Mouse (Mus musculus): Measurements from ENCODE around the gene Cdkal1.

The Cdkal1 gene

DNA sequence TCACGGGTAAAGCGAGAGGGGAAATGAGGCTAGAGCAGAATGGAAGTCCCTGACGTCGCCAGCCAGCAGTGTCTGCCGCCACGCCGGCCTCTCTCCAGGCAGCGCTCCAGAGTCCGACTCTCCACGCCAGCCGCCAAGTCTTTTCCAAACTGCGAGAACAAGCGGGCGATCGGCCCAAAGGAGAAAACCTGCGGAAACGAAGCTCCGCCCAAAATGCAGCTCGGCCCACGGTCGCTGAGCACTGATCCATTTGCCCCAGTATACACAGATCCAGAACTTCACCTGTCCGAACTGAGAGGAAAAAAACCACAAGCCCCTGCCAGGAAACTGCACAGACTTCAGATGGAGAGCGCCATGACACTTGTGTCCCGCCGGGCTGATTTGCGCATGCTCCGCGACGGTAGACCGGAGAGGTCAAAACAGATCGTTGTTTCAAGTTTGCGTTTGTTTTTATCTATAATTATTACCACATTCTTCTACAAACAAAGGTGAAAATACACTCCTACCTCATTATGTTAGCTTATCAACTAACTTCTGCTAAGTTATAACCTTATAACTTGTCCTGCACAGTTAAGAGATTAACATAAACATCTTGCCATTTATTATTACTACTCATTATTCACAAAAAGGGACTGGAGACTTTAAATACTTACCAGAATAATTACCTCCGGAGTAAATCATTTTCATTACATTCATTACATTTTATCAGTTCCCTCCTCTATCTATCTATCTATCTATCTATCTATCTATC, at the start of gene Cdkal1:
Gene Cdkal1 (minus strand): TSS at position 394 of the 751 bp plus-strand sequence.
- H3K27me3 ChIP-seq (ENCODE audit: insufficient read depth, low read length), result no peaks in the 10 kb centered on the region
- no peak for TF ChIP-seq POU5F1 (IDR thresholded peaks at IDR 0.05; ENCODE audit: borderline replicate concordance, low read length)
- no peak for TF ChIP-seq NANOG (IDR thresholded peaks at IDR 0.05; ENCODE audit: borderline replicate concordance, low read length)
- no peak for TF ChIP-seq CTCF (conservative IDR thresholded peaks at IDR 0.05; ENCODE audit: low read length)
- peaks cover 20% of the 10 kb centered on the region for H3K36me3 ChIP-seq (ENCODE audit: insufficient read depth, low read length)
- H3K9me3 ChIP-seq (ENCODE audit: low read length), result no peaks in the 10 kb centered on the region
- peaks cover 20% of the 10 kb centered on the region for H3K4me1 ChIP-seq (replicated peaks; ENCODE audit: low read depth, low read length)
- H3K4me3 ChIP-seq (replicated peaks; ENCODE audit: low read length), result peak within 1 kb of the TSS; percentile 95

DNA sequence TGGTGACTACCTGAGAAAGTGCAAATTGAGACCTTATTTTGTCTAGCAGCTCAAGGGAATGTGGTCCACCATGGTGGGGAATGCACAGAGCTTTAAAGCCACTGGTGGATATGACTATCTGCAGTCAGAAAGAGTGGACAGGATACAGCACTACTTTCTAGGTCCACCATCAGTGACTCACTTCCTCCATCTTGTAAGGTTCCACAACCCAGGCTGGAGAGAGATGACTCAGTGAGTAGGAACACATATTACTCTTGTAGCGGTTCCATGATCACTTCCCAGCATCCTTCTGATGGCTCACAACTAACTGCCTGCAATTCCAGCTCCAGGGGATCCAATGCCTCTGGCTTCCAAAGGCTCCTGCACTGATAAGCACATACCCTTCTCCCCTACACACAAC, 47.9 kb upstream of the Cdkal1 start:
- H3K9me3 ChIP-seq (ENCODE audit: low read length), result peaks cover 20% of the 10 kb centered on the region; the same call in 1 of the 2 replicates
- no peak overlapping the region for H3K4me3 ChIP-seq (replicated peaks; ENCODE audit: low read length)
- H3K27me3 ChIP-seq (ENCODE audit: insufficient read depth, low read length), result no peaks in the 10 kb centered on the region
- TF ChIP-seq POU5F1 (IDR thresholded peaks at IDR 0.05; ENCODE audit: borderline replicate concordance, low read length) (no peak), CTCF (conservative IDR thresholded peaks at IDR 0.05; ENCODE audit: low read length) (no peak), NANOG (IDR thresholded peaks at IDR 0.05; ENCODE audit: borderline replicate concordance, low read length) (no peak)
- peaks cover 10% of the 10 kb centered on the region for H3K4me1 ChIP-seq (replicated peaks; ENCODE audit: low read depth, low read length)
- peaks cover 23% of the 10 kb centered on the region for H3K36me3 ChIP-seq (ENCODE audit: insufficient read depth, low read length)

DNA sequence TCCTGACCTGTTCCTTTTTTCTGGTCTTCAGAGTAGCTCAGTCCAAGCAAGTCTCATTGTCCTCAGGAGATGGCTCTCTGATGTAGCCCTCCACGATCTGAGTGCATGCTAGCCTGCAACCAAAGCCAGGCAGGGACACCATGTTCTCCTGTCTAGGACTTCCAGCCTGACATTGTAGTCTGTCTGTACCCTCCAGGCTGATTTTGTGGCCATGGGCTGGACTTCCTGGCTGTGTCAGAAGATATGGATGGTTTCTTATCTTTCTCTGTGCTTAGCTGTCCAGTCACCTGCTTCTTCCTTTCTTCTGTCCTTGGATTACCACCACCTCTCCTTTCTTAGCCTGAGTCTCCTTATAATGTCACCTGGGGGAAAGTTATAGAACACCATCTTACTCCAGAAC, 47.2 kb upstream of the Cdkal1 start:
- H3K4me1 ChIP-seq (replicated peaks; ENCODE audit: low read depth, low read length), result peaks cover 4% of the 10 kb centered on the region; the same call in 1 of the 2 replicates
- no peaks in the 10 kb centered on the region for H3K27me3 ChIP-seq (ENCODE audit: insufficient read depth, low read length)
- peaks cover 25% of the 10 kb centered on the region for H3K9me3 ChIP-seq (ENCODE audit: low read length)
- H3K36me3 ChIP-seq (ENCODE audit: insufficient read depth, low read length), result peaks cover 17% of the 10 kb centered on the region
- H3K4me3 ChIP-seq (replicated peaks; ENCODE audit: low read length), result no peak overlapping the region
- TF ChIP-seq NANOG (IDR thresholded peaks at IDR 0.05; ENCODE audit: borderline replicate concordance, low read length), result no peak

DNA sequence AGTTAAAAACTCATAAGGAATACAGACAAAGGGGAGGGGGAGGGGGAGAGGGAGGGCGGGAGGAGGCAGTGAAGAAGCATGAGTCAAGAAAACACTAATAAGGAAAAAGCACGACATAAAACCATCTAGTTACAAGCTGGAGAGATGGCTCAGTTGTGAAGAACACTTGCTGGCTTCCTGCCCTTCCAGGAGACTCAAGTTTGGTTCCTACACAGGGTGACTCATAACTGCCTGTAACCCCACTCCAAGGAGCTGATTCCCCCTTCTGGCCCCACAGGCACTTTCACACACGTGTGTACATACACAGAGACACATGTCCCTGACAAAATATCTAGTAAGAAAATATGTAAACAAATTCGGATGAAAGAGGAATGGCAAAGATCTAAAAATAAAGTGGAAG, 46.2 kb upstream of the Cdkal1 start:
- Histone ChIP-seq H3K9me3 (ENCODE audit: low read length) (peaks cover 35% of the 10 kb centered on the region), H3K27me3 (ENCODE audit: insufficient read depth, low read length) (no peaks in the 10 kb centered on the region), H3K4me3 (replicated peaks; ENCODE audit: low read length) (no peak overlapping the region), H3K4me1 (replicated peaks; ENCODE audit: low read depth, low read length) (no peaks in the 10 kb centered on the region), H3K36me3 (ENCODE audit: insufficient read depth, low read length) (peaks cover 6% of the 10 kb centered on the region)
- TF ChIP-seq POU5F1 (IDR thresholded peaks at IDR 0.05; ENCODE audit: borderline replicate concordance, low read length) (no peak), NANOG (IDR thresholded peaks at IDR 0.05; ENCODE audit: borderline replicate concordance, low read length) (no peak), CTCF (conservative IDR thresholded peaks at IDR 0.05; ENCODE audit: low read length) (no peak)

DNA sequence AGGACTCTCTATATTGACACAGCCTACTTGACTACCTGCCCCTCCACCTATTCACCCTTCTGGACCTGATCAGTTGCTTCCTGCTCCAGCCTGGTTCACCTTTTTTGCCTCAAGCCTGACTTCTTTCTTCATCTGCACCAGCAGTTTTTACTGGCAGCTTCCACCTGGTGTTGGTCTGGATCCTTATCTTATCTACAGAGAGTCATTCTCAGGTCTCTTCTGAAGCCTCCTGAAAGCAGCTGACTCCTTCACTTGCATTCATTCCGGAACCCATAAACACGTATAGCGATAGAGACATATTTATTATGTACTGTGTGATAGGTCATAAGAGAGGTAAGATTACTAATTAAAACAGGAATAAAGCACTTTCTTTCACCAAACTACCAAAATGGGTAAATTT, 11.3 kb upstream of the Cdkal1 start:
- Histone ChIP-seq H3K36me3 (ENCODE audit: insufficient read depth, low read length) (no peaks in the 10 kb centered on the region), H3K4me3 (replicated peaks; ENCODE audit: low read length) (no peak overlapping the region), H3K9me3 (ENCODE audit: low read length) (no peaks in the 10 kb centered on the region), H3K4me1 (replicated peaks; ENCODE audit: low read depth, low read length) (no peaks in the 10 kb centered on the region), H3K27me3 (ENCODE audit: insufficient read depth, low read length) (no peaks in the 10 kb centered on the region)
- TF ChIP-seq NANOG (IDR thresholded peaks at IDR 0.05; ENCODE audit: borderline replicate concordance, low read length) (no peak), POU5F1 (IDR thresholded peaks at IDR 0.05; ENCODE audit: borderline replicate concordance, low read length) (no peak), CTCF (conservative IDR thresholded peaks at IDR 0.05; ENCODE audit: low read length) (no peak)

DNA sequence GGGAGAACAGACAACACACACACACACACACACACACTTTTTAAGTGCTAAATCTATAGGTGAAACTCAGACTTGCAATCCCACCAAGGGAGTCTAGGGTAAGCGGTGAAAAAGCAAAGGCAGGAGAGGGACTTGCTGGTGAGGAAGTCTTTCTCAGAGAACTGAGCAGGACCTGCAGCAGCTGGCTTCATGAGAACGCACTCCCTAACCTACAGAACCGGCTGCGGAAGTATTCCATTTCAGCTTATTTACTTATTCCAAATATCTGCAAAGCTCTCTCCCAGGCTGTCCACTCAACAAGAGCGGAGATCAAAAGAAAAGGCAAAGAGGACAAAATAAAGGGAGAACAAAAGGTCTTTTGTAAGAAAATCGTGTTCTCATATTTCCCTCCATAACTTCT, 8.9 kb upstream of the Cdkal1 start:
- no peaks in the 10 kb centered on the region for H3K36me3 ChIP-seq (ENCODE audit: insufficient read depth, low read length)
- H3K4me3 ChIP-seq (replicated peaks; ENCODE audit: low read length), result no peak overlapping the region
- H3K27me3 ChIP-seq (ENCODE audit: insufficient read depth, low read length), result no peaks in the 10 kb centered on the region
- no peaks in the 10 kb centered on the region for H3K4me1 ChIP-seq (replicated peaks; ENCODE audit: low read depth, low read length)
- H3K9me3 ChIP-seq (ENCODE audit: low read length), result no peaks in the 10 kb centered on the region
- TF ChIP-seq CTCF (conservative IDR thresholded peaks at IDR 0.05; ENCODE audit: low read length), result no peak
- TF ChIP-seq POU5F1 (IDR thresholded peaks at IDR 0.05; ENCODE audit: borderline replicate concordance, low read length), result no peak
- TF ChIP-seq NANOG (IDR thresholded peaks at IDR 0.05; ENCODE audit: borderline replicate concordance, low read length), result no peak

DNA sequence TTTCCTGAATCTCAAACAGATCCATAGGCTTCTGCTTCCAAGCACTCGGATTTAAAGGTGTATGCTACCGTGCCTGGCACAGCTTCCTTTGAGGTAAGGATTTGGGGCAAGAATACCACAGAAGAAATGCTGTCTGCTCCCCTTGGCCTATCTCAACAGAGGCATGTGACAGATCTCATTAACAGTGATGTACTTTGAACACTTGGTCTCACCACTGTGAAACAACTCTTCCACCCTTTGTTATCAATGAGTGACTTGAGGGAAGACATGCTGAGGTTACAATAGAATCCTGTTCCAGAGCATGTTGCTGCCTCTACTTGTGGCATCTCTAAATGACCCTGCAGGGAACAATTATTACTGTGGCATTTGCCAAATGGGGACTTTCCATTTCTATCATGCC, 4.6 kb upstream of the Cdkal1 start:
- Histone ChIP-seq H3K27me3 (ENCODE audit: insufficient read depth, low read length) (no peaks in the 10 kb centered on the region), H3K36me3 (ENCODE audit: insufficient read depth, low read length) (no peaks in the 10 kb centered on the region), H3K9me3 (ENCODE audit: low read length) (no peaks in the 10 kb centered on the region), H3K4me1 (replicated peaks; ENCODE audit: low read depth, low read length) (peaks cover 2% of the 10 kb centered on the region; the same call in 1 of the 2 replicates), H3K4me3 (replicated peaks; ENCODE audit: low read length) (no peak overlapping the region)
- no peak for TF ChIP-seq CTCF (conservative IDR thresholded peaks at IDR 0.05; ENCODE audit: low read length)
- no peak for TF ChIP-seq POU5F1 (IDR thresholded peaks at IDR 0.05; ENCODE audit: borderline replicate concordance, low read length)
- TF ChIP-seq NANOG (IDR thresholded peaks at IDR 0.05; ENCODE audit: borderline replicate concordance, low read length), result no peak

DNA sequence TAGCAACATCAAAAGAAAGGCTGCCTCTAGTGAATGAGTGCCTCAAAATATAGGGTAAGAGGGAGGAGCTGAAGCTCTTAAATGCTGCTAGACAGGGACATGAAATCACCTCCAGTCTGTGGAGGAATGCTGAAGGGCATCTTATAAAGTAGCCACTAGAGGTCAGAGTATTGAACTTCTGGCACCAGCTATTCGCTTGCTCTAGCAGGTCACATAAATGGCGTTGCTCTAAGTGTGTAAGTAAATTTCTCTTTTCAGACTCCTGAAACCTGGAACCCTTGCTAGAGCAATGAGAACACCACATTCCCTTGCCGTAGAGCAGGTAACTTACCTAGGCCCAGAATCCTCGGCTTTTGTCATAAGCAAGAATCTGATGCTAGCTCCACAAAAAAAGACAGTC, 2.0 kb upstream of the Cdkal1 start:
- H3K27me3 ChIP-seq (ENCODE audit: insufficient read depth, low read length), result no peaks in the 10 kb centered on the region
- peaks cover 11% of the 10 kb centered on the region; the same call in 1 of the 2 replicates for H3K36me3 ChIP-seq (ENCODE audit: insufficient read depth, low read length)

DNA sequence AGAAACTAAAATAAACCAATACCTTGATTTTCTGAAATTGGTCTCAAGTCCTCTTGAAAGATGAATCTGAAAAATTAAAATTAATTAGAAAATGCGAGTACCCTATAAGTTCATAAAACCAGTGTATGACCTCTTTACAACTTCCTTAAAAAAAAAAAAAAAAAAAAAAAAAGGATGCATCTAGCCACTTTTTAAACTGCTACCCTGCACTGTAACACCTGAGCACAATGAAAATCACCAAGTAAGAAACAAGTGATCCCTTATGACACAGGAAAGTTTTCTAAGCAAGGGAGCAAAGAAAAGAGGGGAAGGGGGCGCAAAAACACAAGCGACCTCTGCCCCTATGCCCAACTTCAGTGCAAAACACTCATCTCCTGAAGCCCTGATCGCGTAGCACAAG, 598 bp downstream of the Cdkal1 start:
- H3K9me3 ChIP-seq (ENCODE audit: low read length), result no peaks in the 10 kb centered on the region
- H3K27me3 ChIP-seq (ENCODE audit: insufficient read depth, low read length), result no peaks in the 10 kb centered on the region
- H3K4me1 ChIP-seq (replicated peaks; ENCODE audit: low read depth, low read length), result peaks cover 20% of the 10 kb centered on the region
- no peak for TF ChIP-seq POU5F1 (IDR thresholded peaks at IDR 0.05; ENCODE audit: borderline replicate concordance, low read length)
- TF ChIP-seq CTCF (conservative IDR thresholded peaks at IDR 0.05; ENCODE audit: low read length), result no peak
- TF ChIP-seq NANOG (IDR thresholded peaks at IDR 0.05; ENCODE audit: borderline replicate concordance, low read length), result no peak
- H3K4me3 ChIP-seq (replicated peaks; ENCODE audit: low read length), result peak overlapping the region; percentile 95
- H3K36me3 ChIP-seq (ENCODE audit: insufficient read depth, low read length), result peaks cover 26% of the 10 kb centered on the region

More for the DNA sequence above, 2.0 kb upstream of the Cdkal1 start:
- Histone ChIP-seq H3K4me1 (replicated peaks; ENCODE audit: low read depth, low read length) (peaks cover 20% of the 10 kb centered on the region), H3K9me3 (ENCODE audit: low read length) (no peaks in the 10 kb centered on the region), H3K4me3 (replicated peaks; ENCODE audit: low read length) (no peak overlapping the region)
- TF ChIP-seq NANOG (IDR thresholded peaks at IDR 0.05; ENCODE audit: borderline replicate concordance, low read length), result no peak
- TF ChIP-seq CTCF (conservative IDR thresholded peaks at IDR 0.05; ENCODE audit: low read length), result peak; percentile 51

Data from E14TG2a.4 (cell line).